Mouse (Mus musculus) Muller cell, postnatal 12 days (primary cell): Measurements from ENCODE around the gene Pip4k2a.

ENCODE experiments used
- DNase-seq: peaks from one replicate; pipeline ENCODE4 v3.0.0-alpha.2; 2015; ENCODE audit errors: inconsistent ontology term

Gene Pip4k2a

GRCm38 (mm10) chr2:18923806-18924595 lies 73.9 kb downstream of the Pip4k2a start:
- DNase-seq, result no peak

- DNase-seq, result no peak
Measured at GRCm38 (mm10) chr2:18923098-18923649, 74.8 kb downstream of the Pip4k2a start.

- no peak for DNase-seq
Measured at GRCm38 (mm10) chr2:18921570-18922180, 76.3 kb downstream of the Pip4k2a start.

GRCm38 (mm10) chr2:18920461-18920877 lies 77.5 kb downstream of the Pip4k2a start:
- DNase-seq, result no peak

- no peak for DNase-seq
Measured at GRCm38 (mm10) chr2:18919797-18920354, 78.0 kb downstream of the Pip4k2a start.

GRCm38 (mm10) chr2:18917838-18918237 lies 80.1 kb downstream of the Pip4k2a start:
- DNase-seq, result no peak

- DNase-seq, result no peak
Measured at GRCm38 (mm10) chr2:18917380-18917750, 80.6 kb downstream of the Pip4k2a start.

- no peak for DNase-seq
Measured at GRCm38 (mm10) chr2:18916615-18917379, 81.1 kb downstream of the Pip4k2a start.

GRCm38 (mm10) chr2:18916042-18916407 lies 81.9 kb downstream of the Pip4k2a start:
- no peak for DNase-seq

- DNase-seq, result no peak
Measured at GRCm38 (mm10) chr2:18915372-18916041, 82.4 kb downstream of the Pip4k2a start.

GRCm38 (mm10) chr2:18914750-18915149 lies 83.2 kb downstream of the Pip4k2a start:
- DNase-seq, result no peak

- no peak for DNase-seq
Measured at GRCm38 (mm10) chr2:18913642-18914041, 84.3 kb downstream of the Pip4k2a start.

- DNase-seq, result no peak
Measured at GRCm38 (mm10) chr2:18911251-18911934, 86.5 kb downstream of the Pip4k2a start.

GRCm38 (mm10) chr2:18910209-18910608 lies 87.7 kb downstream of the Pip4k2a start:
- DNase-seq, result no peak

- DNase-seq, result no peak
Measured at GRCm38 (mm10) chr2:18909713-18910112, 88.2 kb downstream of the Pip4k2a start.

- peak; percentile 26 for DNase-seq
Measured at GRCm38 (mm10) chr2:18907269-18907668, 90.7 kb downstream of the Pip4k2a start.

GRCm38 (mm10) chr2:18906421-18907084 lies 91.4 kb downstream of the Pip4k2a start:
- DNase-seq, result peak; percentile 58

- no peak for DNase-seq
Measured at GRCm38 (mm10) chr2:18903301-18904068, 94.4 kb downstream of the Pip4k2a start.

GRCm38 (mm10) chr2:18901133-18901532 lies 96.8 kb downstream of the Pip4k2a start:
- DNase-seq, result no peak
